Mouse (Mus musculus) heart, embryonic 11.5 days (tissue): Measurements from ENCODE around the gene Rhox6. TPM values are rescaled to one million over a fixed set of nuclear protein-coding genes. Genes with fewer than 3 reads are reported as not detected.
"Not testable (repeated sequence)": the region's sequence is repeated elsewhere in the genome, so short reads cannot be mapped to it uniquely, and the experiment has no call there.

Source experiments
- ATAC-seq: fragments of 200-750 bp; cut with Nextera tagmentation; replicated peaks from 2 replicates; pipeline ENCODE4 v1.8.0; 2017; ENCODE audit warnings: moderate library complexity; ENCODE audit not compliant: insufficient number of reproducible peaks, low FRiP score, low TSS enrichment
- H3K27ac ChIP-seq: fragments of 300-500 bp; sonication (generic); 2 replicates; pipeline ENCODE4 v1.5.1; 2014; ENCODE audit warnings: mild to moderate bottlenecking, low read depth, low read length
- H3K27me3 ChIP-seq: fragments of 300-500 bp; sonication (generic); 2 replicates; pipeline ENCODE4 v1.6.1; 2014; ENCODE audit warnings: mild to moderate bottlenecking, low read length, mixed read lengths; ENCODE audit not compliant: control insufficient read depth, insufficient read depth
- H3K36me3 ChIP-seq: fragments of 300-500 bp; sonication (generic); 2 replicates; pipeline ENCODE4 v1.6.1; 2014; ENCODE audit warnings: mild to moderate bottlenecking, low read length, moderate library complexity, mixed read lengths; ENCODE audit not compliant: control insufficient read depth, insufficient read depth
- H3K4me1 ChIP-seq: fragments of 300-500 bp; sonication (generic); 2 replicates; pipeline ENCODE4 v1.6.1; 2014; ENCODE audit warnings: low read length; ENCODE audit not compliant: control insufficient read depth, insufficient read depth
- H3K4me2 ChIP-seq: fragments of 300-500 bp; sonication (generic); 2 replicates; pipeline ENCODE4 v1.6.1; 2014; ENCODE audit warnings: mild to moderate bottlenecking, moderate library complexity
- H3K4me3 ChIP-seq: fragments of 300-500 bp; sonication (generic); 2 replicates; pipeline ENCODE4 v1.5.1; 2014; ENCODE audit warnings: low read depth, low read length
- H3K9ac ChIP-seq: fragments of 300-500 bp; sonication (generic); 2 replicates; pipeline ENCODE4 v1.6.1; 2014; ENCODE audit warnings: mild to moderate bottlenecking, low read depth, low read length, moderate library complexity
- H3K9me3 ChIP-seq: fragments of 300-500 bp; sonication (generic); replicated peaks from 2 replicates; pipeline ENCODE4 v1.6.1; 2016; ENCODE audit warnings: low read length; ENCODE audit not compliant: control insufficient read depth
- WGBS: fragments of 180-500 bp; shearing (Covaris S2); extraction: QIAGEN DNeasy Blood & Tissue Kit; methylation state at CpG from one replicate; pipeline ENCODE4 v1.1.7; 2014; ENCODE audit not compliant: insufficient replicate concordance; 5-methylcytosine and 5-hydroxymethylcytosine counted together
- polyA plus RNA-seq: library from polyadenylated mRNA; unstranded; fragments of >200 nt; fragmentation: Nextera tagmentation; extraction: Ambion mirVana; gene quantifications from 2 replicates; pipeline ENCODE4 v1.2.1, GENCODE M21; 2014

The Rhox6 gene
- not detected in 2 replicates for polyA plus RNA-seq

GRCm38 (mm10) chrX:37826610-37827009, at the start of gene Rhox6:
Rhox6 (plus strand) TSS chrX:37826910.
- not testable (repeated sequence) for H3K4me1 ChIP-seq, ATAC-seq, H3K9ac ChIP-seq, H3K27me3 ChIP-seq, H3K36me3 ChIP-seq, H3K27ac ChIP-seq, H3K9me3 ChIP-seq, H3K4me3 ChIP-seq, H3K4me2 ChIP-seq
- WGBS, result 80% methylated on average over 4 of the region's 12 CpGs

GRCm38 (mm10) chrX:37807286-37808080, 19.2 kb upstream of the Rhox6 start:
- H3K27ac ChIP-seq, result no peak overlapping the region
- ATAC-seq, result no peak
- WGBS, result 74% methylated on average over 15 of the region's 15 CpGs
- H3K4me1 ChIP-seq, result no peaks in the 10 kb centered on the region
- no peaks in the 10 kb centered on the region for H3K9me3 ChIP-seq
- H3K4me2 ChIP-seq, result no peak overlapping the region
- H3K4me3 ChIP-seq, result no peak overlapping the region
- no peaks in the 10 kb centered on the region for H3K36me3 ChIP-seq
- H3K9ac ChIP-seq, result no peak overlapping the region
- H3K27me3 ChIP-seq, result no peaks in the 10 kb centered on the region

GRCm38 (mm10) chrX:37809396-37809795, 17.3 kb upstream of the Rhox6 start:
- WGBS, result 78% methylated on average over 2 of the region's 2 CpGs
- H3K27me3 ChIP-seq, result no peaks in the 10 kb centered on the region

GRCm38 (mm10) chrX:37811179-37811578, 15.5 kb upstream of the Rhox6 start:
- no peak for ATAC-seq
- Histone ChIP-seq H3K36me3 (no peaks in the 10 kb centered on the region), H3K4me3 (no peak overlapping the region), H3K9me3 (no peaks in the 10 kb centered on the region), H3K4me1 (no peaks in the 10 kb centered on the region), H3K4me2 (no peak overlapping the region), H3K27ac (no peak overlapping the region), H3K9ac (no peak overlapping the region), H3K27me3 (no peaks in the 10 kb centered on the region)
- whole genome bisulfite sequencing, result 30% methylated on average over 5 of the region's 5 CpGs

More at GRCm38 (mm10) chrX:37809396-37809795, 17.3 kb upstream of the Rhox6 start:
- Histone ChIP-seq H3K27ac (no peak overlapping the region), H3K36me3 (no peaks in the 10 kb centered on the region), H3K9ac (no peak overlapping the region), H3K4me2 (no peak overlapping the region), H3K9me3 (no peaks in the 10 kb centered on the region), H3K4me1 (no peaks in the 10 kb centered on the region), H3K4me3 (no peak overlapping the region)
- ATAC-seq, result no peak

- Histone ChIP-seq H3K4me1 (no peaks in the 10 kb centered on the region), H3K4me2 (no peak overlapping the region), H3K27me3 (no peaks in the 10 kb centered on the region), H3K27ac (no peak overlapping the region), H3K36me3 (no peaks in the 10 kb centered on the region), H3K9ac (no peak overlapping the region), H3K9me3 (no peaks in the 10 kb centered on the region), H3K4me3 (no peak overlapping the region)
- WGBS, result 63% methylated on average over 10 of the region's 10 CpGs
- no peak for ATAC-seq
These were observed 11.0 kb upstream of the Rhox6 start for GRCm38 (mm10) chrX:37815665-37816064.

GRCm38 (mm10) chrX:37831386-37831785, 4.7 kb downstream of the Rhox6 start, which contains the start of gene Rhox7a:
Rhox7a (plus strand) TSS chrX:37831686.
- H3K27me3 ChIP-seq, H3K4me3 ChIP-seq, ATAC-seq, H3K4me1 ChIP-seq, H3K27ac ChIP-seq, H3K9me3 ChIP-seq, H3K9ac ChIP-seq, H3K4me2 ChIP-seq, H3K36me3 ChIP-seq: not testable (repeated sequence)
- 64% methylated on average over 8 of the region's 8 CpGs for WGBS

- Histone ChIP-seq H3K9ac (no peak overlapping the region), H3K4me2 (no peak overlapping the region), H3K36me3 (no peaks in the 10 kb centered on the region), H3K4me3 (no peak overlapping the region), H3K27ac (no peak overlapping the region), H3K27me3 (no peaks in the 10 kb centered on the region), H3K4me1 (no peaks in the 10 kb centered on the region), H3K9me3 (no peaks in the 10 kb centered on the region)
- WGBS, result 89% methylated on average over 2 of the region's 2 CpGs
- ATAC-seq, result no peak
These were observed 44.9 kb downstream of the Rhox6 start for GRCm38 (mm10) chrX:37871641-37872040.

GRCm38 (mm10) chrX:37878844-37879243, 52.1 kb downstream of the Rhox6 start, which contains the start of gene Rhox8:
Rhox8 (minus strand) TSS chrX:37878944.
- H3K9ac ChIP-seq, result no peak within 1 kb of the TSS
- H3K27ac ChIP-seq, result no peak within 1 kb of the TSS
- H3K4me2 ChIP-seq, result no peak within 1 kb of the TSS
- ATAC-seq, result no peak
- no peak within 1 kb of the TSS for H3K4me3 ChIP-seq
- no peaks in the 10 kb centered on the region for H3K9me3 ChIP-seq
- no peaks in the 10 kb centered on the region for H3K4me1 ChIP-seq
- WGBS, result 62% methylated on average over 4 of the region's 4 CpGs
- H3K36me3 ChIP-seq, result no peaks in the 10 kb centered on the region
- H3K27me3 ChIP-seq, result no peaks in the 10 kb centered on the region
